Mouse (Mus musculus) embryo, embryonic 9.5 days (tissue): Measurements from ENCODE around the gene Osbpl7.

Source experiments
- DNase-seq: peaks from one replicate; pipeline ENCODE4 v3.0.0-alpha.2; 2017; ENCODE audit errors: extremely low spot score

Osbpl7 gene

DNA sequence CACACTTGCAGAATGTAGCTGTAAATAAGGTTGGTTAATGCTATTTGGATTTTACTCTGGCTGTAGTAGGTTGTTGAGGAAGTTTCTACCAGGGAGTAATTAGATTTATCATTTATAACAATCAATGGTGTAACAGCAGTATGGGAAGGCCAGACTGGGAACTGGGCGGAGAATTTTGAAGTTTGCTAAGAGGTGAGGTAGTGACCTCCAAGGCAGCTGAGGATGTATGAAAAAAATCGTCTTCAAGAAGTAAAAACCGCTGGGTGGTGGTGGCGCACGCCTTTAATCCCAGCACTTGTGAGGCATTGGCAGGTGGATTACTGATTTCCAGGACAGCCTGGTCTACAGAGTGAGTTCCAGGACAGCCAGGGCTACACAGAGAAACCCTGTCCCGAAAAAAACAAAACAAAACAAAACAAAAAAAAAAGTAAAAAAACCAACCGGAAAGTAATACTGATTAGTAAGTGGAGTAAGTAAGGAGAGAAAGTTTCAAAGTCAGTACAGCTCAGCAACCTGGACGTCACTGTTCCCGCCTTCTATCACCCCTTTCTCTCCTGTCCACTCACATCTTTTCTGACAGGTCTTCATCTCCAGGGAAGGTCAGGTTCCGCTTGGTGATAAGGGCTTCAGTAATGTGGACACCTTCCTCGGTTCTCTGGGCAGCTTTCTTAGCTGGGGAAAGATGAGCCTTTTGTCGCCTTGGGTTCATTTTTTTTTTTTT lies 10.0 kb upstream of the Osbpl7 start:
- DNase-seq: no peak

DNA sequence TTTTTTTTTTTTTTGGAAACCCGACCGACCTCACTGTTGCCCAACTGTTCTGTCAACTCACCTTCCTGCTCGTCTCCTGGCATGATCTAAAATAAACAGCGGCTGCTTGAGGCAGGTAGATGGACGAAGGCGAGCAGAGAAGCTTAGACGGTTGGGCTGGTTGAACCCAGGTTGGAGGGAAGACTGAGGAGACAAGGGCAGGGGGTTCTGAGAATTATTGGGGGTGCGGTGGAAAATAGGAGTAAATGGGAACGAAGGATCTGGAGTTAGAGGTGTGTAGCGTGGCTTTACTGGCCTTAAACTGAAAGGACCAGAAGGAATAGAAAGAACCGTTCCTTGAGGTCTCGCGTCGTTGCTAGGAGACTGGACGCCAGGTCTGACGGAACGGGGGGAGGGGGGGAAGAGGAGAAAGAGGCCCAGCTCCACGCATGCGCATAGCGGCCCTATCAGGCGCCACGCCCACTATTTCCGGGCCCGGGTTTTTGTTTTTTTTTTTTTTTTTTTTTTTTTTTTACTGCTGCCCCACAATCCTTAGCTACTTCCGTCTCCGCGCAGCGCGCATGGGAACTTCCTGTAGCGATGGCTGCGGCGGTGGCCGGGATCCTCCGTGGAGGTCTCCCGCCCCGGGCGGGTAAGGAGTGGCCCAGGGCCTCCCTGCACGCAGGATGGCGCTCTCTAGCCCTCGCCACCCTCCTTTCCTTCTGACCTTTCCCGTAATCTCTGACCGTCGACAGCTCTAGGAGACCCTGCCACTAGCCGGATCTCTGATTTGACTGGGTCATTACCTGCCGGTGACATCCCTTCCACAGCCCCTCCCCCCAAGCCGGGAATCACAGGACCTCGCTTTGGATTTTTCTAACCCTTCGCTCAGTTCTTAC lies 9.2 kb upstream of the Osbpl7 start, which contains the start of the genes Lrrc46 and Mrpl10:
Gene Lrrc46 (minus strand): TSS at position 386 of the 878 bp plus-strand sequence.
Gene Mrpl10 (plus strand): TSS at position 539 of the 878 bp plus-strand sequence.
- peak; percentile 94 for DNase-seq

DNA sequence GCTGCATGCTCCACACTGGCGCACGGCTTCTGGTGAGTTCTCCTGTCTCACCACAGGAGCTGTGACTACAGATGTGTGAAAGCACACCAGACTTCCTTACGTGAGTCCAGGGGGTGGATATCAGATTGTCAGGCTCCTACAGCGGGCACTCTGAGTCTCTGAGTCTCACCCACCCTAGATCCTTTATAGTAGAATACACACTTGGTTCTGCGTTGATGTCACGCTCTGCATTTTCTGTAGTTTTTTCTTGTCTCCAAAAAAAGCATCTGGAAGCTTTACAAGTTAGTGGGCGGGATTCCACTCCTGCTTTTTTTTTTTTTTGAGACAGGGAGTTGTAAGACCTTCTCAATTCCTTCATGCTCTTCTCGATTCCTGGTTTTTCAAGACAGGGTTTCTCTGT lies 5.5 kb upstream of the Osbpl7 start:
- no peak for DNase-seq

DNA sequence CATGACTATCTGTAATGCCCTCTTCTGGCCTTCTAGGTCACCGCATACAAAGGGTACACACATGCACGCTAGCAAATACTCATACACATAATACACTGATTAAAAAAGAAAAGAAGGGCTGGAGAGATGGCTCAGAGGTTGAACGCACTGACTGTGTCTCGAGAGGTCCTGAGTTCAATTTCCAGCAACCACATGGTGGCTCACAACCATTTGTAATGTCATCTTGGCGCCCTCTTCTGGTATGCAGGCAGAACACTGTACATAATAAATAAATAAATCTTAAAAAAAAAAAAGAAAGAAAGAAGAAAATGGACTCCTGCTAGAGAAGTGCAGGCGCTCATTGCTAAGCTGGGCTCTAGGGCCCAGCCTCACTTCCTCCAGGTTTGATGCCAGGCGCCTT lies 4.6 kb upstream of the Osbpl7 start:
- DNase-seq: no peak

DNA sequence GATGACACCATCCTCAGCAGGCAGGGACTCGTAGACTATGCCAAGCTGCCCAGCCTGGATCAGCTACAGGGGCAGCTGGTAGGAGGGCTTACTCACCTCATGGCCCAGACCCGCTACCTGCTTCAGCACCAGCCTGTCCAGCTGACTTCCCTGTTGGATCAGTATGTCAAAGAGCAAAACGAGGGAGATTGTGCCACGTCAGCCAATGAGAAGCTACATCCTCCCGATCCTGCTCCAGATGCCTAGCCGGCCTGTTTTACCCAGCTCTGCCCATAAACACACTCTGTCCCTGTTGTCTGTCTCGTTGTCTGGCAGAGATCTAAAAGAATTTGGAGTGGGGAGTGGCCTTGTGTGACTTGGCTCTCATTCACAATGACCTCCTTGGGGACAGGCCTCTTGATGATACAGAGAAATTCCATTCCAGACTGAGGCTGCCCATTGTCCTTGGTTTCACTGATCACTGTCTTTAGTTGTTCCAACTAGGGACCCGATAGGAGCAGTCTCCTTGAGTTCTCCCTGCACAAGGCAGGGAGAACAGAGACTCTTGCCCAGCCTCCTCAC lies 2.3 kb upstream of the Osbpl7 start:
- DNase-seq: no peak

DNA sequence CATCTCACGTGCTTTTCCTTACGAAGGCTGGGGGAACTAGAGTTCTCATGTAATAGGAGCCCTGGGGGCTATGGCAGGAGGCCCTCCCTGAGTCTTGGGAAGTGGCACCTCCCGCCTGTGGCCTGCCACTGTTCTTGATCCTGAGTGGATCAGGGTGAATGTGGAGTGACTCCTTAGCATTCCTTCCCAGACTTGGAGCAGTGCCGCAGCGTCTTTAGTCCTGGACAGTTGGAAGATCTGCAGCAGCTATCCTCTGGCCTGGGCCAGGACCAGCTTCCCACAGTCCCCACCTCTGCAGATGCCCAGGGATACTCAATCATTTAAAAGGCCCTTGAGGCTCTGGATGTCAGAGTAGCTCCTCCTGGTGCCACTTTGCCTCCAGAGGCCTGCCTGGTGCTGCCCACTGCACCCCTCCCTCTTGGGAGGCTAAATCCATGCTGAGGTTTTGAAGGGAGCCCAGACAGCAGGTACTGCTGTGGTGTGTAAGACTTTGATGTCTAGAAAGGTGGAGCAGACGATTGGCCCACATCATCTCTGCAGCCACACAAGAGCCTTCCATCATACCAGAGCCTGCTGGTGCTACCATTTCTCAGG lies 839 bp upstream of the Osbpl7 start:
- no peak for DNase-seq

DNA sequence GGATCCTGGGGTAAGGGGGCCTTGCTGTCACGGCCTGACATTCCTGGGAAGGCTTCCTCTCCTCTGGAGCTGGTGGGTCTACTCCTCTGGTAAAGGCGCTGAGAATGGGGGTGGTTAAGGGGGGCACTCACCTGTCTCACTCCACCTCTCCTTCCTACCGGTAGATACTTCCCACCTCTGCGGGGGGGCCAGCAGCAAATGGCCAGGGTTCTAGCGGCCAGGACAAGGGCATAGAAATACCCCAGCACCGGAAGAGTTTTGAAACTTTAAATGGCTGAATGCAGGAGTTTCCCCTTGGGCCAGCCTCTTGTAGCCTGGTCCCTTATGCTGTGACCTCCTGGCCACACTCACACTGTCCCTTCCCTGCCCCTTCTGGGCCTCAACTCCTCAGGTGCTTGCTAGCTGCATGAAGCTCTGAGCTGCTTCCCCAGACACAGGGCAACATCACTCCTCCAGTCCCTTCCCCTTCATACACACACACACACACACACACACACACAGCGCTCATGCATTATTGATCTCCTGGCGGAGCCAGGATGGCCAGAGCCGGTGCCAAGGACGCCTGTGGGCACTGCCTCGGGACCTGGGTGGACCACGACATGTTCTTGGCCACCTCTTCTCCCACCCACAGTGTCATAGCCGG lies 637 bp downstream of the Osbpl7 start:
- DNase-seq: peak; percentile 6

DNA sequence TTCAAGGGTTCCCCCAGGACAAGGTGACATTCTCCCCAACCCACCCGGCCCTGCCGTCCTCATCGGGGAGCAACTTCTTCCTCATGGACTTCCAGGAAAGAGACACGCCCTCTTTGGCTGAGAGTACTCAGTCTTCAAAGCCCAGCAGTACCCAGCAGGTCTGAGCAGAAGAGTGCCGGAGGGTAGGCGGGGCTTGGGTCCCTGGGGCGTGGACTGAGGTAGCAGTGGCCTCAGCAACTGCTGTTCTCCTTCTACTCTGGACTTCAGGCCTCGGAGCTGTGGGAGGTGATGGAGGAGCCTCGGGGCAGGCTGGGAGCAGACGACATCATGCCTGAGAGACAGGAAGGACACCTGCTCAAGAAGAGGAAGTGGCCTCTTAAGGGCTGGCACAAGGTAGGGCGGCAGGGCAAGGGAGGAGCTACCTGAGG lies 1.8 kb downstream of the Osbpl7 start:
- no peak for DNase-seq

DNA sequence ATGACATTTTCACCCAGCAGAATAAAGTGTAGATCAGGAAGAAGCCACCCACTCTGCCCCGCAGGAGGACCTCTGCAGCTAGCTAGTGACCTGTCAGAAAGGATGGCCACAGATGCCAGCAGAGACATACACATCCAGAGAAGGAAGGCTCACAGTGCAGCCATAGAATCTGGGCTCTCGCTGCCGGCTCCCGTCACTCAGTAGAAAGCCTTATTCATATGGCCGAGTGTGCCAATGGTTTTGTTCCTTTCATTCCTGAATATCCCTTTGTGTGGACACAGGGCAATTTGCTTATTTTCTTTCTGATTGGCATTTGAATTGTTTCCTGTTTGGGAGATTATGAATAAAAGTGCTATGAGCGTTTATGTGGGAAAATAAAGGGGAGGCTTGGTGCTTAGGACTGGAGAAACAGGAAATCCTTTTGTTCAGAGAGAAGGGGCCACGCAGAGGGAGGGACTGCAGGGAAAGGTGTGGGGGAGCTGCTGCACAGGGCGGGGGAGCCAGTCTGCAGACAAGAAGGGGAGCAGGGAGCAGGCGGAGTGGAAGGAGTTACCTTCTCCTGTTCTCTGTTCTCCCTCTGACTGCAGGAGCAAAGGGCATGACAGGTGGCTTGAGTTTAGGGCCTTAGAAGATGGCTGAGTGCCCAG lies 13.0 kb downstream of the Osbpl7 start:
- DNase-seq: no peak

DNA sequence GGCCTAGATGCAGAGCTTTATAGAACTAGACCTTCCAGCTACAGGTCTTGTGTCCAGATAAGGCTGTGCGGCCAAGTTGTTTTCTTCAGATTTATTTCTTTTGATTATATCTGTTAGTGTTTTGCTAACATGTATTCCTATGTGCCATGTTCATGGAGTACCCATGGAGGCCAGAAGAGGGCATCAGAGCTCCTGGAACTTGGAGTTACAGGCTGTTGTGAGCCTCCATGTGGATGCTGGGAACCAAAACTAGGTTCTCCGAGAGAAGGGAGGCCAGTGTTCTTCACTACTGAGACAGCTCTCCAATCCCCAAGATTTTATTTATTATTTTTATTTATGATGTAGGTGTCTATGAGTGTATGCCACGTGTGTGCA lies 13.5 kb downstream of the Osbpl7 start:
- DNase-seq: no peak

DNA sequence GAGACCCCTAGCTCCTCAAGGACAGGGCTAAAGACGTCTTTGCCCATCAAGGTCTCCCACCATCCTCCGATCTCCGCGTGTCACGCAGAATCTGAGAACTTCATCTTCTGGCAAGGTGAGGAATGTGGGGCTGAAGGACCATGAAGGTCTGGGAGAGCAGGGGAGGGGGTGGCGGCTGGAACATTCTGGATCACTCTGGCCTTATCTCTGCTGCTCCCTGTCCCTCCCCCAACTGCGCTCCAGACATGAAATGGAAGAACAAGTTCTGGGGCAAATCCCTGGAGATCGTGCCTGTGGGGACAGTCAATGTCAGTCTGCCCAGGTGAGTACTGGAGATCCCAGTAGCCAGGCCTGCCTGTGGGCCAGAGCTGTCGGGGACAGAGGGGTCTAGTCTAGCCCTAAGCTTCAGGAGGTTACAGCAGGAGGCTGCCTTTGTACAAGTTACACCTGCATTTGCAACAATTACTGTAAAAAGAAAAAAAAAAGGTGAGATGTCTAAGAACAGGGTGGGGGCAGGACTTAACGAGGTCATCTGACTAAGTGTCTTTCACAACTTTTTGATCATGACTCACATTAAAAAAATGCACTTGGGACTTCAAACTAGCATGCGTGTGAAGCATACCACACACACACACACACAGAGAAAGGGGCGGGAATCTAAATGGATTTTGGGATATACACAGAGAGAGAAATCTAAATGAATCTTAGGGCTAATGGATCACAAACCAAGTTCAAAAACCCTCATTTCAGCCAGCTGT lies 15.3 kb downstream of the Osbpl7 start:
- DNase-seq: no peak

DNA sequence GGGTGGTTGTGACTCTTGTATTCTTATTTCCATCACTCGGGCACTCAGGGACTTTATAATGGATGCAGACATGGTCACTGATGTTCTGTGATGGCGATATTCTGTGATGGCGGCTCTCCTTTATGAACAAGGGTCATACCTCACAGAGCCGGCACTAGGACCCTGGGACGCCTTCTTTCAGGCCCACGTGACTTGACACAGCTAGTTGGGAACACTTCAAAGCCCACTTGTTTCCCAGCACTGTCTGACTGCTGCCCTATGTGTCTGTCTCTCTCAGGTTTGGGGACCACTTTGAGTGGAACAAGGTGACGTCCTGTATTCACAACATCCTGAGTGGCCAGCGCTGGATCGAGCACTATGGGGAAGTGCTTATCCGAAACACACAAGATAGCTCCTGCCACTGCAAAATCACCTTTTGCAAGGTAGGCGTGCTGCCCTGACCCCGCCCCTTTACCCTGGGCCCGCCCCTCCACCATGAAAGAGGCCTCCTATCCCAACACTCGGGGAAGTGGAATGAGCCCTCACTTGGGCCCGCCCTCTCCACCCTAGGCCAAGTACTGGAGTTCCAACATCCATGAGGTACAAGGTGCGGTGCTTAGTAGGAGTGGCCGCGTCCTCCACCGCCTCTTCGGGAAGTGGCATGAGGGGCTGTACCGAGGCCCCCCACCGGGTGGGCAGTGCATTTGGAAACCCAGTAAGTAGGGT lies 16.4 kb downstream of the Osbpl7 start:
- peak; percentile 12 for DNase-seq

DNA sequence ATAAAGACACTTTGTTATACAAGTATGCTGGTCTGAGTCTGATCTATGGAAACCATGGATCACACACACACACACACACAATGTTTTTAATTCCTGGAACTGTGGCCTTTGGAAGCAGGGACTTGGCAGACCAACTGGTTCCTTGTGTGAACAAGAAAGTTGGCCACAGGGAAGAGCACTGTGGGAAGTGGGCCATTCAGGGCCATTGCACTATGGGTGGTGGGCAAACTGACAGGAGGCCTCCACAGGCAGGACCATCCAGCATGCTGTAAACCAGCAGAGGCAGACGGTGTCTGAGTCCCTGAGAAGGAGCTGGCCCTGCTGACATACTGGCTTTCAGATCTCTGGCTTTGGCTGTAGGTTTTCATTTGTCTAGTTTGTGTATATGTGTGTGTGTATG lies 18.9 kb downstream of the Osbpl7 start:
- no peak for DNase-seq

DNA sequence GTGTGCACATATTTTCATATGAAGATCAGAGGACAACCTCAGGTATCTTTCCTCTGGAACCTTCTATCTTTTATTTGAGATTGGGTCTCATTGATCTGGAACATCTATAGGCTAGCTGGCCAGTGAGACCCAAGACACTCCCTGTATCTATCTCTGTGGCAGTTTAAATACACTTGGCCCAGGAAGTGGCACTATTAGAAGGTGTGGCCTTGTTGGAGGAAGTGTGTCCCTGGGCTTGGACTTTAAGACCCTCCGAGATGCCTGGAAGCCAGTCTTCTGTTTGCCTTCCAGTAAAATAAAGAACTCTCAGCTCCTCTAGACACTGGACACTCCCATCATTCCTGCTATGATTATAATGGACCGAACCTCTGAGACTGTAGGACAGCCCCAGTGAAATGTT lies 19.3 kb downstream of the Osbpl7 start:
- no peak for DNase-seq

DNA sequence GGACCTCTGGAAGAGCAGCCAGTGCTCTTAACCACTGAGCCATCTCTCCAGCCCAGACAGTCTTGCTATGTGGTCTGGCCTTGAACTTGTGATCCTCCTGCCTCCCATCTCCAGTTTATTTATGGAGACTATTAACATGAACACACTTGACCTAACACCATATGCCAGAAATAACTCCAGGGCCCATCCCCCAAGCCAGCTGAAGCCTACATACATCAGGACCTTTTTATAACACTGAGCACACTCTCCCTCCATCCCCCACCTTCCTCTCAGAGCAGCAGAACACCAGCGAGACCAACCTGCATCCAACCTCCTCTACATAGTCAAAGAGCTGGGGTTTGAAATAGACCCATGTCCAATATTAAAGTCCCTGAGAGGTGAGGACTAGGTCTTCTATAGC lies 20.7 kb downstream of the Osbpl7 start:
- no peak for DNase-seq

DNA sequence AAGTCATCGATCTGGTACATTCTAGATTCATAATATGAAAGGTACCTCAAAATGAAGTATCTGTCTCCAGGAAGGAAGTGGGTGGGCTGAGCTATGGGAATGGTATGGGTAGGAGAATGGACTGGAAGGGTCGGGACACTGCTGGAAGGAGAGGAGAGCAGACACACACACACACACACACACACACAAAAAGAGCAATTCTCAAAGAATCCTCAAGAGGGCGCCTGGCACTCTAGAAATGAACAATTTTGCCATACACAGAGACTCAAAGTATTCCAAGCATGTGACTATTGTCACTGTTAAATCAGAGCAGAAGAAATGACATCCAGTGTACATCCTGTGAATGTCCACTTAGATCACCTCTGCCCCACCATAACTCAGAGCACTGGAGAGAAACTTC lies 22.1 kb downstream of the Osbpl7 start:
- peak; percentile 72 for DNase-seq

DNA sequence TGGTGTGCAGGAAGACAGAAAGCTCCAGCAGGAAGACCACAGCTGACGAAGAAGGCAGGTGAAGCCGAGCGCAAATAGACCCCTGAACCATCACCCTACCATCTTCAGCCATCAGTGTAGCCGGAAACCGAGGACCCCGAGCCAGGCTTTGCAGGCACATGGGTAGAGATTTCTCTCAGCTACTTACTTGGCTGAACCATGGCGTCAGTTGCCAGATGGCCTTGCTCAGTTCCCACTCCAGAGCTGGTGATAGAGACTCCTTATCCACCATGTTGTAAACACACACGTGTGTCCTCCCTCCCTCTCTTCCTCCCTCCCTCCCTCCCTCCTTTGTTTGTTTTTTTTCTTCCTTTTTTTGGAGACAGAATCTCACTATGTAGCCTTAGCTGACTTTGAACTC lies 23.8 kb downstream of the Osbpl7 start:
- no peak for DNase-seq

DNA sequence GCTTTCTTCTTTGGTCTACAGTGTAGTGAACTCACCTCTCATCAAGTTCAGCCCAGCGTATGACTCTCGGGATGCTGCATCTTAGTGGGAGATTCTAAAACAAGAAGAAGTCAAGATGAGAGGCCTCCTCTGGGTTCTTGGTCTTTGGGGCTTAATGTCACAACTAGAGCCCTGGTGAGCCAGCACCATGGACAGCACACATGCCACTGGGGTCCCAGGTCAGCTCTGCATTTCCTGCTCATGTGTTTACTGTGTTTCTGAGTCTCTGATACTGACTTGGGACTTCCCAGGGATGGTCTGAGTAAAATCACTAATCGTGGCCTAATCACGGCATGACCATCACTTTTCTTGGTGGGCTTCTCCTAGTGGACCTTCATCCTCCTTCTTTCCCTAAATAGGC lies 28.3 kb downstream of the Osbpl7 start:
- peak; percentile 43 for DNase-seq

DNA sequence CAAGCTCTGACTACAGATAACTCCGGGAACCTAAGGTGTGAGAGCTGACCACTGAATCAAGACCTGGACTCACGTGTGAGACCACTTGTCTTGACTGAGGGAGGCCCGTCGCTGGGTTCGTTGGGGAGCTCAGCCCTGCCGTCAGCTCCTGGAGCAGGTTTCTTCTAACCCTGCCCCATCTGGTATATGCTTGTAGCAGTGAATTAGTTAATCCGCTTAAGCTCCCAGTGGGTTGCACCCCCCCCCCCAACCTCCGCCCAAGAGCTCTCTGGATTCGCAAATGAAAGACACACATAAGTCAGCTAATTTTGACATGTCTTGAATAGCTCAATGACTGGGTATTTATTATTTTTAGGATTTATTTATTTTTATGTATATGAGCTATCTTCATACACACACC lies 29.9 kb downstream of the Osbpl7 start:
- no peak for DNase-seq

DNA sequence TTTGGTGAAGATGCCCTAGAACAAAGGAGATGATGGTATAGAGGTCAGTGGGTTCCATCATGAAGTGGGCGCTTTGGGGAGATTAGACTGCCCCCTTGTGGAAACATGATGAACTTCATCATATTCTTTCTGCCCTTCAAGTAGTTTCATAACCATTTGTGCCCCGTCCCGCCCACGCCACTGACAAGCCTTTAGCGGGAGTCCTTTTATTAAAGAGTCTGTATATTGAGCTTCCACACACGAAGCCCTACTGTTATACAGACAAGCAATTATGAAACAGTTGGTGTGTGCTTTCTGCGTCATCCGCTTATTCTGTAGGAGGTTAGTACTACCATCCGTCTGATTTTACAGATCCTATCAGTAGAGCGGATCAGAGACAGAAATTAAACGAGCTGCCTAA lies 32.5 kb downstream of the Osbpl7 start:
- peak; percentile 34 for DNase-seq
